In genomic region chr1:21213991-21214692, GRCm38 (mm10) we compare ENCODE assay signal across 8 mouse cellular contexts. TPM values are rescaled to one million over a fixed set of nuclear protein-coding genes. Genes with fewer than 3 reads are reported as not detected.
A peak's percentile ranks its signal among the peaks of the same experiment; 100 is the strongest.
DNase-seq lines count a peak whose midpoint lies in the region; ATAC-seq and TF ChIP-seq lines count a peak whose summit lies in the region.
"Not testable (repeated sequence)": the region's sequence is repeated elsewhere in the genome, so short reads cannot be mapped to it uniquely, and the experiment has no call there.
"Had no signal": no experiment of that assay in that cellular context is flagged by ENCODE, and none has a peak within 500 bp of the region (broad histone marks: within the 10 kb centered on the region; RNA-seq: fewer than 3 reads in every experiment).

No protein-coding gene starts in this region.

- intact Hi-C loops in left cerebral cortex, adult 2 months (cut with DNase I) = not testable (repeated sequence)

- DNase-seq in brain, adult 2 months (ENCODE audit: low read depth, low spot score) = peak; percentile 73
- DNase-seq in cerebellum, postnatal 14 days = peak; percentile 55 to 63
- peak; percentile 46 for DNase-seq in heart, adult 11 months
- not testable (repeated sequence) for DNase-seq in left cerebral cortex, adult 2 months (ENCODE audit: extremely low spot score in 1 of 2, low spot score in 2 of 2)

- peak; percentile 77 for ATAC-seq in frontal cortex, adult (ENCODE audit: low TSS enrichment)

- H3K27ac ChIP-seq in left cerebral cortex, adult 2 months = peak overlapping the region; percentile 63

- not testable (repeated sequence) for H3K4me3 ChIP-seq in left cerebral cortex, adult 2 months

- TF ChIP-seq CTCF in left cerebral cortex, adult 2 months (IDR thresholded peaks at IDR 0.05) = not testable (repeated sequence)

RNA-seq across cellular contexts. Expression of gene Tmem14a, which starts 4.2 kb away (rescaled TPM):
- total RNA-seq in left cerebral cortex, adult 2 months (2021) = 10 to 100 TPM; 46.6 to 47.4 TPM

RNA-seq across cellular contexts. Expression of gene Gsta3, which starts 26.2 kb away (rescaled TPM):
- total RNA-seq in left cerebral cortex, adult 2 months (2021) = 1 to 10 TPM; 1.6 to 1.7 TPM
- total RNA-seq: CH12.LX; common myeloid progenitor, adult 5-6 weeks; forebrain, postnatal 0 days had no signal
